Mouse (Mus musculus) lung, postnatal 4 days (tissue): ENCODE data around the gene Olfr622.

Experiments used
- DNase-seq, 2 experiments: peaks; one replicate each; pipeline ENCODE4 v3.0.0; 2021

Olfr622 gene

GRCm38 (mm10) chr7:103642602-103643001, at the start of gene Olfr622:
Gene Olfr622 (minus strand): TSS chr7:103642702.
- no peak for DNase-seq

- DNase-seq = no peak
Observed at GRCm38 (mm10) chr7:103682420-103682819, 39.9 kb upstream of the Olfr622 start, which contains the start of gene Olfr625-ps1. Gene Olfr625-ps1 (plus strand): TSS chr7:103682720.

- DNase-seq = no peak
Observed at GRCm38 (mm10) chr7:103671091-103671490, 28.6 kb upstream of the Olfr622 start, which contains the start of gene Olfr624. Gene Olfr624 (minus strand): TSS chr7:103671191.

GRCm38 (mm10) chr7:103663598-103663997, 21.1 kb upstream of the Olfr622 start, which contains the start of gene Olfr623:
Gene Olfr623 (minus strand): TSS chr7:103663698.
- DNase-seq = no peak

GRCm38 (mm10) chr7:103644070-103644469, 1.6 kb upstream of the Olfr622 start:
- DNase-seq = no peak

- no peak for DNase-seq
Observed at GRCm38 (mm10) chr7:103636795-103637194, 5.7 kb downstream of the Olfr622 start.

- no peak for DNase-seq
Observed at GRCm38 (mm10) chr7:103612434-103612833, 30.1 kb downstream of the Olfr622 start, which contains the start of gene Olfr620. Gene Olfr620 (minus strand): TSS chr7:103612534.

GRCm38 (mm10) chr7:103607425-103607824, 35.1 kb downstream of the Olfr622 start:
- no peak for DNase-seq

GRCm38 (mm10) chr7:103600275-103600674, 42.2 kb downstream of the Olfr622 start, which contains the start of gene Olfr619:
Gene Olfr619 (plus strand): TSS chr7:103600575.
- no peak for DNase-seq

GRCm38 (mm10) chr7:103589803-103590202, 52.7 kb downstream of the Olfr622 start, which contains the start of gene Olfr618:
Gene Olfr618 (plus strand): TSS chr7:103590103.
- DNase-seq = no peak
